Mouse (Mus musculus): ENCODE measurements around the gene Galr2.

Galr2 gene

GRCm38 (mm10) chr11:116280751-116281663 lies at the start of gene Galr2:
Gene Galr2, plus strand, starts transcription at chr11:116280939.
- DNase-seq (ENCODE audit: low spot score in 2 of 2): no peak

- DNase-seq (ENCODE audit: low spot score in 2 of 2): no peak
These were observed 48.3 kb upstream of the Galr2 start for GRCm38 (mm10) chr11:116232427-116232826.

DNA sequence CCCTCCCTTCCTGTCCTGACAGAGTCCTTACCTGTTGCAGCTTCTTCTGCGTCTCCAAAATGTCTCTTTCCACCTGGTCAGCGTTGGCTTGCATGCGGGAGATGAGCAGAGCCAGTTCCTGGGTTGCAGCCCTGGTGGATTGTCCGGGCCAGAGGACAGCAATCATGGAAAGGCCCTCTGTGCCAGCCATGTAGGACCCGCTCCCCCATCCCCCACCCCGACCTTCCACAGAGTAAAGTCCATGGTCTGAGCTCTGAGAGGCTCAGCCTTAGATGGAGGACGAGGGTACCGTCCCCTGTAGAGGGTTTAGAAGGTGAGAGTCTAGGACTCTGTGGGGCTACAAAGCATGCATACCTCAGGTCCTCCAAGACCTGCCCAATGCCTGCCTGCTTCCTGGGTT lies 45.8 kb upstream of the Galr2 start:
- DNase-seq (ENCODE audit: low spot score in 2 of 2): no peak

DNA sequence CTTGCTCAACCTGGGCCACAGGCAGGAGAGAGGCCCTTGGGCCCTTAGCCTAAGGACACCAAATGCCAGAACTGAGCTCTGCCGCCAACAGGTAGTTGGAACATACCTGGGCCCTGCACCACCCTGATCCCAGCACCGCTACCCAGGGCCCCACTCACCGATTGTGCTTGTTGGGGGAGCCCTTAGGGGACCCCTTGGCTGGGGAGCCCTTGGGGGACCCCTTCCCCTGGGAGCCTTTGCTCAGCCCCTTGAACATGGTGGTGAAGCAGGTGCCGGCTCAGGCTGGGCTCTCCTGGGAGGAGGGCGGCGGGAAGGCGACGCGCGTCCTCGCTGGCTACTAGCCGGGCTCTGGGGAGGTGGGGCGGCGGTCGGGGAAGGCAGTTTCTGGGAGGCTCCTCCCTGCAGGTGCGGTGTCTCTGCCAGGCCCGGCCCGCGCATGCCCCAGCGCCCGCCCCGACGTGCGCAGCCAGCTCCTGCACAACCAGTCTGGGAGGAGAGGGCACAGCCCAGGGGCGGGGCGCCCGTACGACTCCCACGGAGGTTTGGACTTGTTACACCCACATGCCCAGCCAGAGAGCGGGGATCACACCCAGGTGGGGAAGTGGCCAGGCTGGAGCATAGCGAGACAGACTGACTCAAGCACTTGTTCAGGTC lies 42.9 kb upstream of the Galr2 start, which contains the start of gene Evpl:
Gene Evpl (minus strand): TSS at position 336 of the 654 bp plus-strand sequence.
- no peak for DNase-seq (ENCODE audit: low spot score in 2 of 2)

GRCm38 (mm10) chr11:116239797-116240196 lies 40.9 kb upstream of the Galr2 start:
- DNase-seq (ENCODE audit: low spot score in 2 of 2): no peak

- no peak for DNase-seq (ENCODE audit: low spot score in 2 of 2)
These were observed 38.9 kb upstream of the Galr2 start for GRCm38 (mm10) chr11:116241744-116242235.

- DNase-seq (ENCODE audit: low spot score in 2 of 2): no peak
These were observed 36.2 kb upstream of the Galr2 start for GRCm38 (mm10) chr11:116244580-116244979.

- no peak for DNase-seq (ENCODE audit: low spot score in 2 of 2)
These were observed 35.1 kb upstream of the Galr2 start for GRCm38 (mm10) chr11:116245616-116246015.

GRCm38 (mm10) chr11:116247502-116248222 lies 33.1 kb upstream of the Galr2 start:
- no peak for DNase-seq (ENCODE audit: low spot score in 2 of 2)

GRCm38 (mm10) chr11:116250898-116251297 lies 29.8 kb upstream of the Galr2 start:
- no peak for DNase-seq (ENCODE audit: low spot score in 2 of 2)

DNA sequence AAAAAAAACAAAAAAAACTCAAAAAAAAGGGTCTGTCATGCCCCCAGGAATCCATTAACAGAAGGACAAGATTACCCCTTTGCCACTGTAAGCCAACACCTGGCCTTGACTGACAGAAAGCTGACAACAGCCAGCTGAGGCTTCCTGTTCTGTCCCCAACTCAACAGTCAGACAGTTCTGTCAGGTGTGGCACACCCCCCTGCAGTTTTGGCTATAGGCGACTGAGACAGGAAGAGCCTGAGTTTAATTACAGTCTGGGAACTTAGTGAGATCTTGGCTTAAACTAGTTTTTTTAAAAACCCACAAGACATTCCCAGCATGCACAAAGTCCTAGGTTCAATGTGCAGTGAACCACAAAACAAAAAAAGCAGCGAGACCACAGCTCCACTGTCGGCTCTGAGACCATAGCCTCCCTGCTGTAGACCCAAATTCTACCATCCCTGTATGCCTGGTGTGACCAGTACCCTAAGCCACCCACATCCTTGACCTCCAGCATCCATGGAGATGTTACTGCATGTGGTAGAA lies 27.6 kb upstream of the Galr2 start:
- DNase-seq (ENCODE audit: low spot score in 2 of 2): no peak

DNA sequence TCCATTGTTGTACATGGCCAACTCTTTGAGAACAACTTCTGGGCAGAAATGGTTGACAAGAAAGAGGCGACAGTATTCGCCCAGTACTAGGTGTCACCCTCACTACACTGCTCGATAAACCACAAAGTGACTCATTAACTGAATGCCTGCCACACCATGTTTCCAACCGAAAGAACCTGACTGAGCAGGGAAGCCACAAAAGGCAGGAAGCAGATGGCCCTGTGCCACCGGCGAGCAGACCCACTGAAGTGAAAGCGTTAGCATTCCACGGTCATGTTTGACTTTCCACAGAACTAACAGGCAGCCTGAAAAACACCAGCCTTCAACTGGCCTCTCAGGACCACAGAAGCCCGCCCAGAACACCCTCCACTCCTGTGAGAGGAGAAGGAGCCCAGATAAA lies 26.1 kb upstream of the Galr2 start:
- no peak for DNase-seq (ENCODE audit: low spot score in 2 of 2)

DNA sequence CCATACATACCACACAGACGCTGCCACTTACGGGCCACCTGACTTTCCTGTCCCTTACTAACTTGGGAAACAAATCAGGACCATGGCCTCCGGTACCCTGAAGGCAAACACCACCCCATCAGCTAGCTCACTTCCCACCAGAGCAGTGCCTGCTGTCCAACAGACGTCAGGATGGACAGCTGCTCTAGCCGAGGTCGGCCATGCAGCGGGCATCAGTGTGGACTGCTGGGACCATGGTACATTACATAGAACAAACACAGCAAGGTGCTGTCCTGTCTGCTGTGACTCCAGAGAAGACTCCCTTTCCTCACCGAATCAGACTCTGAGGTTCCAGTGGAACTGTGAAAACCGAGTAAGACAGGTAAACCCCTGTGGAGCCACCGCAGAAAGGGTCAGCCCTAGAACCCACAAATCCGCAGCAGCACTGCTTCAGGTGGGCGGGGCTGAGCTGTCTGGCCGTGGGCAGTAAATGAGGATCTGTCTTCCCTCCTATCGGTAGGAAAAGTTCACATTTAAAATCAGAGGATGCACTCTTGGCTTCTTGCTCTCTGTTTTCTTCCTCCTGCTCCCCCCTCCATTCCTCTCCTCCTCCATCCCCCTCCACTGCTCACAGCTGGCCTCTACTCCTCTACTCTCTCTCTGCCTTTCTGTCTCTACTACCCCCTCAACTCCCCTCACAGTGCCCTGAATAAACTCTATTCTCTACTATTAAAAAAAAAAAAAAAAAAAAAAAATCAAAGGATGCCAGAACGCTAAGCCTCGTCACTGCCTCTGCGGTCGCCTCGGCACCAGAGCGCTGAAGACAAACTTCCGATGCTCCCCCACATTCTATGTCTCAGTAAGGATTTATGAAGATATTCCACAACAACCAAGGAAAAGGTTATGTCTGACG lies 25.4 kb upstream of the Galr2 start:
- no peak for DNase-seq (ENCODE audit: low spot score in 2 of 2)

DNA sequence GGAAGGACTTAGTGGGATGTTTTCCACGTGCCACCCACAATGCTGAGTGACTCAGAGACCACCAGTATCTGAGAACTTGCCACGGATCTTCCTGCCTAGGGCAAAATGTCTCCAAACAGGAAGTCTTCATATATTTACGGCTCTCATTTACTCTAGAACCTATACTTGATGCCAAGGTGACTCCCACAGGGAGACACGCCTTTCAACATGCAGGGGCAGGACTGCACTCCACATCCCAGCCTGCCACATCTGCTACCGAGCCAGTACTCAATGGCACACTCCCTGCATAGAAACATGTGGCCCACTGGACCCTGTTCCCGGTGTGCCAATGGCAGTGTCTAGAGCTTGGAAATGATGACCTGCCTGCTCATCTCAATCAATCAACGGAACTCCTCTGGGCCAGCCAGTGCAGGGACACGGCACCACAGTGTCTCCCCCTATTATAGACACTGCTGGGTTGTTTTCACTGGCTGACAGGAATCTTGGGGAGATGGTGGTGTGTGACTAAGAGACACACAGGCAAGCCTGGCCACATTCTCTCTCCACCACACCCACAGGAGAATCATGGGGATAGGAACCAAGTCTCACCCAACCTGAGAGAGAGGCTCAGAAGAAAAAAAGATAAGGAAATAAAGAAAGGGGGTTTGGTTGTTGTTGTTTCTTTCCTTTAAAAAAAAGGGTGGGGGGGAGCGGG lies 24.6 kb upstream of the Galr2 start:
- DNase-seq (ENCODE audit: low spot score in 2 of 2): peak in 1 of 2 experiments; percentile 28

DNA sequence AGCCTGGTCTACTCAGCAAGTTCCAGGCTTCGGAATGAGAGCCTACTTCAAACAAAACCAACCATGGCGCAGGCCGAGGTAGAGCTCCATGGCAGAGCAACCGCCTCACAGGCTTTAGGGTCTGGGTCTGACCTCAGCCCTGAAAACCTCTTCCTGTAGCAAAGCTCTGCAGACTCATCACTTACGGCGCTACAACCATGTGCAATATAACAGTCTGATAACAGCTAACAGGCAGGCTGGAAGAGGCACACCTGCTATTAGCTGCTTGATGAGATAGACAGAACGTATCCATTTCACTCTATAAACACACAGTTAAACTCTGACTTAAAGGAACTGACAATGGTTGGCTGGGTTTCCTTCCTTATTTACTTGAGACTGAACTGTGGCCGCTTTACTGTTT lies 21.3 kb upstream of the Galr2 start:
- no peak for DNase-seq (ENCODE audit: low spot score in 2 of 2)

DNA sequence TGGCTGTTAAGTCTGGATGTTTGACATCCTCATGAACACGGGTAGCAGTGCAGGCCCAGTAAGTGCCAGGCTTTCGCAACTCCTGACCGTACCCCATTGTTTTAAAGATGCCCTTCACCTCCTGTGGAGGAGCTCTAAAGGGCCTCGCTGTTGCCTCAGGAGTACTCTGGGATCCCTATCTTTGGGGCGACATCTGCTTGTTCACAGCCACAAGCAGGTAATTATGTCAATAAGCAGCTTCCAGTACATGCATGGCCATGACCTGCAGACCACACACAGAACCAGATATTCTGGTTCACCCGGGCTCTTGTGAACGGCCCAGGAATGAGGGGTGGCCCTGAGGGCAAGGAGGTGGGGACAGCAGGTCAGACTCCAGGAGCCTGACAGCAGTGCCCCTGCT lies 20.5 kb upstream of the Galr2 start:
- no peak for DNase-seq (ENCODE audit: low spot score in 2 of 2)

DNA sequence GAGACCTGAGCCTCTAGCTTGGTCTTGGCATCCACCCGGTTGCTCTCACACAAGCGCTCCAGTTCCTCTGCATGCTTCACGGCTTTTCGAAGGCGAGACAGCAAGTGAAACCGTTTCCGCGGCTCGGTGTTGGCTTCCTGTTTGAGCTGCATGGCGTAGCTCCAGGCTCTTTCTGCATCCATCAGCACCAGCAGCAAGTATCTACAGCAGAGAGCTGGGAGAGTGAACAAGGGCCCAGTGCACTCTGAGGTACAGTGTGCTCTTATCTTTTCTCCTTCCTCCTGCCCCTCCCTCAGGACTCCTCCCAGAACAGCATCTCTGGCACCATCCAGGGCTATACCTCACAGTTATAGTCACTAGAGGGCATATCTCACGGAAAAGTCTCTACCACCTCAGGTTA lies 15.4 kb upstream of the Galr2 start:
- DNase-seq (ENCODE audit: low spot score in 2 of 2): peak in 1 of 2 experiments; percentile 26

- DNase-seq (ENCODE audit: low spot score in 2 of 2): no peak
These were observed 14.9 kb upstream of the Galr2 start for GRCm38 (mm10) chr11:116265850-116266249.

DNA sequence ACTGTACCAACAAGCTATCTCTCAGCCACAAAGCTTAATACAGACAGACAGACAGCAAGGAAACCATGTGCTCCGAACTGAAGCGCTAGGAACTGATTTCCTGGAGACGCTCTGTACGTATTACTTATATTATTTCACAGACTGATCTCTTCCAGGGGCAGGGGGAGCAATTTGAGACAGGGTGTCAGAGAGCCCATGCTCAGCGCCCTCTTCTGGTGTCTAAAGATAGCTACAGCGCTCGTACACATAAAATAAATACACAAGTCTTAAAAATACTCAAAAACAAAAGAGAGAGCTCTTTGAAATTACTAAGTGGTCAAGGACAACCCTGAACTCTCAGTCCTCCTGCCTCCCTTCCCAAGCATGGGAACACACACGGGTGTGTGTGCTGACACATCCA lies 13.1 kb upstream of the Galr2 start:
- no peak for DNase-seq (ENCODE audit: low spot score in 2 of 2)

- DNase-seq (ENCODE audit: low spot score in 2 of 2): no peak
These were observed 12.4 kb upstream of the Galr2 start for GRCm38 (mm10) chr11:116268313-116268712.

Measured in left cerebral cortex, adult 9 months (tissue).